Comparison of ENCODE assay signal across 19 mouse cellular contexts in genomic region chr1:78590558-78590957, GRCm38 (mm10).
DNase-seq lines count a peak whose midpoint lies in the region; ATAC-seq and TF ChIP-seq lines count a peak whose summit lies in the region.
"Had no signal": no experiment of that assay in that cellular context is flagged by ENCODE, and none has a peak within 500 bp of the region (broad histone marks: within the 10 kb centered on the region; RNA-seq: fewer than 3 reads in every experiment).

No protein-coding gene starts in this region.

- WGBS in midbrain, postnatal 0 days = 80% methylated on average over 5 of the region's 5 CpGs
- WGBS in midbrain, embryonic 13.5 days = 86% methylated on average over 5 of the region's 5 CpGs

- peak; percentile 46 for ATAC-seq in frontal cortex, adult (ENCODE audit: low TSS enrichment)
- peak; percentile 63; the same call in 1 of the 2 replicates for ATAC-seq in midbrain, postnatal 0 days (ENCODE audit: low FRiP score)
- ATAC-seq in midbrain, embryonic 13.5 days = no peak

- H3K27me3 ChIP-seq in midbrain, postnatal 0 days (ENCODE audit: insufficient read depth, low read length) = no peaks in the 10 kb centered on the region
- H3K27me3 ChIP-seq in midbrain, embryonic 13.5 days = no peaks in the 10 kb centered on the region
- H3K27me3 ChIP-seq: limb, embryonic 13.5 days; neural tube, embryonic 13.5 days had no signal

- H3K9me3 ChIP-seq in midbrain, postnatal 0 days (ENCODE audit: low read length) = no peaks in the 10 kb centered on the region
- no peaks in the 10 kb centered on the region for H3K9me3 ChIP-seq in midbrain, embryonic 13.5 days
- H3K9me3 ChIP-seq: limb, embryonic 13.5 days; midbrain, embryonic 10.5 days; neural tube, embryonic 13.5 days had no signal

- no peak for DNase-seq in frontal cortex, postnatal 25 days (ENCODE audit: low spot score in 2 of 2)
- peak; percentile 40 for DNase-seq in midbrain, postnatal 0 days (ENCODE audit: low spot score)
- DNase-seq in layer of hippocampus, adult 2 months (ENCODE audit: low spot score in 2 of 2) = peak; percentile 17 to 65
- DNase-seq in left cerebral cortex, postnatal 10 days (ENCODE audit: extremely low spot score in 1 of 2, low spot score in 2 of 2) = peak; percentile 20 to 40
- no peak for DNase-seq in adrenal gland, adult 18-20 months (ENCODE audit: low spot score in 2 of 2)
- DNase-seq in adrenal gland, adult 8-10 months = no peak
- DNase-seq: adrenal gland, adult 2 months; gastrocnemius, postnatal 25 days; kidney, adult 11 months; right cerebral cortex, postnatal 14 days; thymus, adult 2 months had no signal

- intact Hi-C loops in left cerebral cortex, postnatal 10 days (cut with DNase I) = loop anchor here (5.0 kb wide), 1 partner anchor 67 kb away; the partner anchor contains the start of genes Acsl3 and Utp14b

- TF ChIP-seq CTCF in midbrain, postnatal 0 days (IDR thresholded peaks at IDR 0.05) = no peak
- TF ChIP-seq CTCF in layer of hippocampus, adult 2 months (conservative IDR thresholded peaks at IDR 0.05) = no peak

- H3K9ac ChIP-seq in midbrain, postnatal 0 days (replicated peaks; ENCODE audit: low read length, poor library complexity, severe bottlenecking) = no peak overlapping the region
- no peak overlapping the region for H3K9ac ChIP-seq in midbrain, embryonic 13.5 days (replicated peaks)
- H3K9ac ChIP-seq: limb, embryonic 13.5 days; liver, embryonic 14.5 days; neural tube, embryonic 13.5 days had no signal

- H3K4me3 ChIP-seq in midbrain, postnatal 0 days (ENCODE audit: low read depth, low read length) = no peak overlapping the region
- H3K4me3 ChIP-seq in midbrain, embryonic 13.5 days (replicated peaks) = no peak overlapping the region
- H3K4me3 ChIP-seq in layer of hippocampus, adult 2 months = no peak overlapping the region
- H3K4me3 ChIP-seq: limb, embryonic 13.5 days; midbrain, embryonic 10.5 days; neural tube, embryonic 13.5 days had no signal

- H3K27ac ChIP-seq in midbrain, postnatal 0 days (ENCODE audit: low read depth, low read length) = no peak overlapping the region
- no peak overlapping the region for H3K27ac ChIP-seq in midbrain, embryonic 13.5 days
- H3K27ac ChIP-seq in layer of hippocampus, adult 2 months = peak overlapping the region; percentile 87
- H3K27ac ChIP-seq: kidney, postnatal 0 days; limb, embryonic 13.5 days; liver, embryonic 14.5 days; macrophage; midbrain, embryonic 10.5 days; neural tube, embryonic 13.5 days had no signal

- no peaks in the 10 kb centered on the region for H3K36me3 ChIP-seq in midbrain, postnatal 0 days (ENCODE audit: insufficient read depth, low read length)
- H3K36me3 ChIP-seq in midbrain, embryonic 13.5 days = no peaks in the 10 kb centered on the region
- H3K36me3 ChIP-seq: limb, embryonic 13.5 days; midbrain, embryonic 10.5 days; neural tube, embryonic 13.5 days had no signal

- no peaks in the 10 kb centered on the region for H3K4me1 ChIP-seq in midbrain, postnatal 0 days (ENCODE audit: insufficient read depth, low read length)
- H3K4me1 ChIP-seq in midbrain, embryonic 13.5 days (replicated peaks) = peaks cover 4% of the 10 kb centered on the region; the same call in 1 of the 2 replicates
- H3K4me1 ChIP-seq: neural tube, embryonic 13.5 days had no signal

- no peak overlapping the region for H3K4me2 ChIP-seq in midbrain, postnatal 0 days (ENCODE audit: low read depth, low read length, poor library complexity, severe bottlenecking)
- no peak overlapping the region for H3K4me2 ChIP-seq in midbrain, embryonic 13.5 days (replicated peaks)
- H3K4me2 ChIP-seq: limb, embryonic 13.5 days; neural tube, embryonic 13.5 days had no signal

Comparison
In these comparisons a context has a peak if more than half of its experiments do, and no peak if none do; other contexts are left out.
1. DNase-seq: peak in midbrain, postnatal 0 days (single experiment), layer of hippocampus, adult 2 months (2 of 2) and left cerebral cortex, postnatal 10 days (2 of 2); none in frontal cortex, postnatal 25 days (0 of 2), adrenal gland, adult 18-20 months (0 of 2) and adrenal gland, adult 8-10 months (single experiment).